Mouse (Mus musculus) MEL (cell line): ENCODE results near the gene Crybb1. TPM values are rescaled to one million over a fixed set of nuclear protein-coding genes. Genes with fewer than 3 reads are reported as not detected.

ENCODE experiments used
- DNase-seq: peaks from one replicate; pipeline ENCODE4 v3.0.0; 2011; ENCODE audit warnings: low read depth, low spot score
- H3K27ac ChIP-seq: 2 replicates; pipeline ENCODE4 v1.5.1; 2012; ENCODE audit warnings: low read depth, mild to moderate bottlenecking, control low read depth, low read length, moderate library complexity; ENCODE audit not compliant: control insufficient read depth
- H3K27me3 ChIP-seq, 2 experiments: fragments of 150-350 bp in 1 of 2; sonication (generic) in 1 of 2; 2 replicates each; pipeline ENCODE4 v1.6.1; 2012; ENCODE audit warnings: low read length in 2 of 2, mild to moderate bottlenecking in 2 of 2, improper control_type of control experiment in 1 of 2, moderate library complexity in 1 of 2; ENCODE audit not compliant: insufficient read depth in 2 of 2, control insufficient read depth in 1 of 2
- H3K36me3 ChIP-seq, 2 experiments: 2 replicates each; pipeline ENCODE4 v1.6.1; 2012 to 2014; ENCODE audit warnings: low read length in 2 of 2, improper control_type of control experiment in 1 of 2, inconsistent platforms in 1 of 2, mild to moderate bottlenecking in 1 of 2; ENCODE audit not compliant: insufficient read depth in 2 of 2, control insufficient read depth in 1 of 2
- H3K4me1 ChIP-seq, 2 experiments: fragments of 150-350 bp in 1 of 2; sonication (generic) in 1 of 2; 2 replicates each; pipeline ENCODE4 v1.6.1; 2012; ENCODE audit warnings: low read length in 2 of 2, improper control_type of control experiment in 1 of 2, mild to moderate bottlenecking in 1 of 2; ENCODE audit not compliant: insufficient read depth in 2 of 2, control insufficient read depth in 1 of 2
- H3K4me3 ChIP-seq, 2 experiments: fragments of 150-350 bp in 1 of 2; sonication (generic) in 1 of 2; 2 replicates each; pipeline ENCODE4 v1.5.1; 2012; ENCODE audit warnings: low read depth in 2 of 2, low read length in 2 of 2, mild to moderate bottlenecking in 2 of 2, moderate library complexity in 2 of 2, control low read depth in 1 of 2, improper control_type of control experiment in 1 of 2; ENCODE audit not compliant: control insufficient read depth in 1 of 2, insufficient read depth in 1 of 2
- H3K79me2 ChIP-seq: 2 replicates; pipeline ENCODE4 v1.6.1; 2012; ENCODE audit warnings: mild to moderate bottlenecking, low read length, moderate library complexity; ENCODE audit not compliant: control insufficient read depth, poor library complexity, insufficient read depth
- H3K9ac ChIP-seq: 2 replicates; pipeline ENCODE4 v1.6.1; 2012; ENCODE audit warnings: low read depth, mild to moderate bottlenecking, control low read depth, low read length, moderate library complexity; ENCODE audit not compliant: control insufficient read depth, poor library complexity, severe bottlenecking
- H3K9me3 ChIP-seq: fragments of 150-350 bp; sonication (generic); replicated peaks from 2 replicates; pipeline ENCODE4 v1.6.1; 2012; ENCODE audit warnings: mild to moderate bottlenecking, low read length, improper control_type of control experiment, moderate library complexity; ENCODE audit not compliant: insufficient read depth
- BHLHE40 ChIP-seq: IDR thresholded peaks from 2 replicates; pipeline ENCODE4 v1.6.1; 2012; ENCODE audit warnings: low read depth, mild to moderate bottlenecking, inconsistent platforms, low read length, improper control_type of control experiment, borderline replicate concordance
- E2F4 ChIP-seq: IDR thresholded peaks from 2 replicates; pipeline ENCODE4 v1.6.1; 2011; ENCODE audit warnings: low read depth, low read length, improper control_type of control experiment, borderline replicate concordance
- EP300 ChIP-seq, 2 experiments: IDR thresholded peaks; 2 replicates each; pipeline ENCODE4 v1.6.1; 2011; ENCODE audit warnings: improper control_type of control experiment in 2 of 2, low read length in 2 of 2, low read depth in 1 of 2, mild to moderate bottlenecking in 1 of 2
- ETS1 ChIP-seq: IDR thresholded peaks from 2 replicates; pipeline ENCODE4 v1.6.1; 2012; ENCODE audit warnings: low read depth, mild to moderate bottlenecking, inconsistent platforms, low read length, improper control_type of control experiment, moderate library complexity
- HCFC1 ChIP-seq: IDR thresholded peaks from 2 replicates; pipeline ENCODE4 v1.6.1; 2012; ENCODE audit warnings: low read depth, mild to moderate bottlenecking, inconsistent platforms, low read length, improper control_type of control experiment, moderate library complexity
- MAX ChIP-seq: IDR thresholded peaks from 2 replicates; pipeline ENCODE4 v1.6.1; 2011; ENCODE audit warnings: low read length, improper control_type of control experiment
- MAZ ChIP-seq: IDR thresholded peaks from 2 replicates; pipeline ENCODE4 v1.6.1; 2012; ENCODE audit warnings: low read depth, mild to moderate bottlenecking, inconsistent platforms, low read length, improper control_type of control experiment
- MEF2A ChIP-seq: IDR thresholded peaks from 2 replicates; pipeline ENCODE4 v1.6.1; 2014; ENCODE audit warnings: low read depth, mild to moderate bottlenecking, inconsistent platforms, low read length, improper control_type of control experiment; ENCODE audit not compliant: poor library complexity, insufficient replicate concordance, severe bottlenecking; ENCODE audit errors: extremely low read depth
- MXI1 ChIP-seq: IDR thresholded peaks from 2 replicates; pipeline ENCODE4 v1.6.1; 2011; ENCODE audit warnings: mild to moderate bottlenecking, low read depth, low read length, improper control_type of control experiment
- MYB ChIP-seq: IDR thresholded peaks from 2 replicates; pipeline ENCODE4 v1.6.1; 2011; ENCODE audit warnings: mild to moderate bottlenecking, low read depth, low read length, improper control_type of control experiment
- POLR2A ChIP-seq, 2 experiments: IDR thresholded peaks; 2 replicates each; pipeline ENCODE4 v1.6.1; 2011 to 2012; ENCODE audit warnings: low read length in 2 of 2, mild to moderate bottlenecking in 2 of 2, control low read depth in 1 of 2, improper control_type of control experiment in 1 of 2, low read depth in 1 of 2, moderate library complexity in 1 of 2; ENCODE audit not compliant: control insufficient read depth in 1 of 2, insufficient read depth in 1 of 2, poor library complexity in 1 of 2
- POLR2AphosphoS2 ChIP-seq: IDR thresholded peaks from 2 replicates; pipeline ENCODE4 v1.6.1; 2011; ENCODE audit warnings: low read length, improper control_type of control experiment
- POLR2AphosphoS5 ChIP-seq: IDR thresholded peaks from 2 replicates; pipeline ENCODE4 v1.6.1; 2012; ENCODE audit warnings: low read depth, borderline replicate concordance, mild to moderate bottlenecking, inconsistent platforms, low read length, moderate library complexity, mixed read lengths
- RCOR1 ChIP-seq: IDR thresholded peaks from 2 replicates; pipeline ENCODE4 v1.6.1; 2012; ENCODE audit warnings: low read depth, mild to moderate bottlenecking, inconsistent platforms, low read length, improper control_type of control experiment
- TCF12 ChIP-seq: IDR thresholded peaks from 2 replicates; pipeline ENCODE4 v1.6.1; 2014; ENCODE audit warnings: low read depth, mild to moderate bottlenecking, inconsistent platforms, low read length, improper control_type of control experiment, moderate library complexity
- UBTF ChIP-seq: IDR thresholded peaks from 2 replicates; pipeline ENCODE4 v1.6.1; 2012; ENCODE audit warnings: low read depth, mild to moderate bottlenecking, inconsistent platforms, low read length, improper control_type of control experiment, moderate library complexity, borderline replicate concordance; ENCODE audit not compliant: insufficient read depth
- USF1 ChIP-seq: IDR thresholded peaks from 2 replicates; pipeline ENCODE4 v1.6.1; 2014; ENCODE audit warnings: low read depth, mild to moderate bottlenecking, inconsistent platforms, low read length, improper control_type of control experiment, moderate library complexity
- USF2 ChIP-seq, 2 experiments: IDR thresholded peaks; 2 replicates each; pipeline ENCODE4 v1.6.1; 2011 to 2012; ENCODE audit warnings: improper control_type of control experiment in 2 of 2, low read length in 2 of 2, borderline replicate concordance in 1 of 2, inconsistent platforms in 1 of 2, low read depth in 1 of 2, mild to moderate bottlenecking in 1 of 2; ENCODE audit not compliant: insufficient read depth in 1 of 2
- ZMIZ1 ChIP-seq: IDR thresholded peaks from 2 replicates; pipeline ENCODE4 v1.6.1; 2012; ENCODE audit warnings: low read depth, mild to moderate bottlenecking, inconsistent platforms, low read length, improper control_type of control experiment, moderate library complexity
- ZNF384 ChIP-seq: IDR thresholded peaks from 2 replicates; pipeline ENCODE4 v1.6.1; 2012; ENCODE audit warnings: low read depth, mild to moderate bottlenecking, inconsistent platforms, low read length, improper control_type of control experiment
- polyA plus RNA-seq, 2 experiments: library from polyadenylated mRNA; stranded (reverse) in 1 of 2; unstranded in 1 of 2; fragments of >175 nt in 1 of 2; fragments of >200 nt in 1 of 2; gene quantifications; 2 replicates each; pipeline versions ENCODE4 v1.2.1 to v1.2.4; 2012; ENCODE audit warnings: low replicate concordance in 2 of 2, low read depth in 1 of 2; ENCODE audit not compliant: insufficient read length in 2 of 2, insufficient read depth in 1 of 2, missing spikeins in 1 of 2
- total RNA-seq: library from RNA; depleted of rRNA; stranded (reverse); fragments of 300-350 nt; gene quantifications from 2 replicates; pipeline ENCODE4 v1.2.3, GENCODE M21; 2012

Gene Crybb1
- total and polyA plus RNA-seq, 3 experiments: 0.24 to 0.27 TPM; not detected in 1

- Histone ChIP-seq H3K36me3 (peaks cover 0 to 9% of the 10 kb centered on the region in 2 experiments; a peak in 2 of 4 replicates), H3K4me1 (peaks cover 9 to 18% of the 10 kb centered on the region in 2 experiments), H3K27ac (no peak overlapping the region), H3K27me3 (no peaks in the 10 kb centered on the region), H3K9ac (no peak overlapping the region), H3K4me3 (no peak overlapping the region), H3K9me3 (no peaks in the 10 kb centered on the region), H3K79me2 (peaks cover 27% of the 10 kb centered on the region; the same call in 1 of the 2 replicates)
- no peak for TF ChIP-seq MXI1
- TF ChIP-seq USF2 (IDR thresholded peaks at IDR 0.05; ENCODE audit: borderline replicate concordance in 1 of 2, insufficient read depth in 1 of 2, low read depth in 1 of 2, low read length in 2 of 2): no peak
- no peak for TF ChIP-seq POLR2A (IDR thresholded peaks at IDR 0.05; ENCODE audit: control insufficient read depth in 1 of 2, insufficient read depth in 1 of 2, low read depth in 1 of 2, low read length in 2 of 2, poor library complexity in 1 of 2)
- no peak for TF ChIP-seq POLR2AphosphoS5
- TF ChIP-seq USF1: no peak
- no peak for TF ChIP-seq ZMIZ1
- no peak for TF ChIP-seq MAX
- no peak for DNase-seq
Measured at GRCm38 (mm10) chr5:112301694-112302093, 46.1 kb downstream of the Crybb1 start.

DNA sequence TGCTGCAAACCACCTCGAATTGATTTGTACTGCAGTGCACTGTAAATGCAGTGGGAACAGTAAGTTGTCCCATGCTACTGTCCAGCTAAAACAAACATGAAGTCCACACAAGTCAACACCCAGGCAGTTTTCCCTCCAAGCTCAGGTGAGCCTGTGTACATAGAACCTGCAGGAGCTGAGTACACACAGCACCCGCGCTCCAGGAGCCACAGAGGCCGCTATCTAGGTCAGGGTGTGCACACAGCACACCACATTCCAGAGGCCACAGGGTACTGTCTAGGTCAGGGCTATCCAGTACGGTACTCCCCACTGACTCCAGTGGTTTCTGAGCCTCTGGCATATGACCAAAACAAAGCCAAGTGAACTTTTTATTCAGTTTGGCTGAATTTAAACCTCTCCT lies 46.7 kb downstream of the Crybb1 start:
- H3K27ac ChIP-seq: no peak overlapping the region
- H3K36me3 ChIP-seq: peaks cover 0 to 3% of the 10 kb centered on the region in 2 experiments; a peak in 3 of 4 replicates
- H3K9me3 ChIP-seq: no peaks in the 10 kb centered on the region
- DNase-seq: no peak
- H3K9ac ChIP-seq: no peak overlapping the region
- H3K79me2 ChIP-seq: peaks cover 22% of the 10 kb centered on the region; the same call in 1 of the 2 replicates
- no peak for TF ChIP-seq HCFC1
- no peak for TF ChIP-seq MYB
- TF ChIP-seq USF2 (IDR thresholded peaks at IDR 0.05; ENCODE audit: borderline replicate concordance in 1 of 2, insufficient read depth in 1 of 2, low read depth in 1 of 2, low read length in 2 of 2): no peak
- no peak for TF ChIP-seq E2F4
- TF ChIP-seq POLR2A (IDR thresholded peaks at IDR 0.05; ENCODE audit: control insufficient read depth in 1 of 2, insufficient read depth in 1 of 2, low read depth in 1 of 2, low read length in 2 of 2, poor library complexity in 1 of 2): no peak
- TF ChIP-seq BHLHE40: no peak
- no peak for TF ChIP-seq MEF2A
- TF ChIP-seq POLR2AphosphoS2: no peak
- TF ChIP-seq, all 39 proteins: peak for 0
- no peaks in the 10 kb centered on the region for H3K27me3 ChIP-seq
- peaks cover 4 to 12% of the 10 kb centered on the region in 2 experiments for H3K4me1 ChIP-seq
- H3K4me3 ChIP-seq: no peak overlapping the region

DNA sequence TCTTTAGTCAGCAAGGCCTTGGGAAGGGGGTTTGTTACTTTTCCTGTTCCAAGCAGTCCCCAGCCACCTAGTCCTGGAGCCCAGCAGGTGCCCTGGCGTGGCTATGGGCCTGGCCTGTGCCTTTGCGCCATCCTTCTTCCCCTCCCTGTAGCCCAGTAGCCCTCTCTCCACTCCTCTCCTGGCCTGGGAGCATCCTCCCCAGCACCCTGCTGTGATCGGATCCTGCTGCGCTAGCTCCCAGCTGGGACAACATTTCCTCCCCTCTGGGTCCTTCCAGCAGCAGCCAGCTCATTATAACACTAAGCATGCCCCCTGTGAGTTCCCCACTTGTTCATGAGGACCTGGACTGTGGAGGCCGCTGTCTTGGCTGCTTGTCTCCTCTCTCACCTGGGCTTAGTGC lies 50.2 kb downstream of the Crybb1 start:
- Histone ChIP-seq H3K4me3 (no peak overlapping the region), H3K27me3 (no peaks in the 10 kb centered on the region), H3K27ac (no peak overlapping the region), H3K4me1 (no peaks in the 10 kb centered on the region), H3K79me2 (peaks cover 1% of the 10 kb centered on the region; the same call in 1 of the 2 replicates), H3K9ac (no peak overlapping the region), H3K36me3 (no peaks in the 10 kb centered on the region; a peak in 2 of 4 replicates), H3K9me3 (no peaks in the 10 kb centered on the region)
- TF ChIP-seq ZMIZ1: no peak
- no peak for TF ChIP-seq MAZ
- TF ChIP-seq MYB: no peak
- TF ChIP-seq ETS1: no peak
- TF ChIP-seq ZNF384: no peak
- no peak for TF ChIP-seq EP300 (IDR thresholded peaks at IDR 0.05; ENCODE audit: low read depth in 1 of 2, low read length in 2 of 2)
- TF ChIP-seq POLR2AphosphoS5: no peak
- no peak for TF ChIP-seq POLR2AphosphoS2
- no peak for TF ChIP-seq TCF12
- no peak for TF ChIP-seq UBTF
- no peak for TF ChIP-seq MAX
- TF ChIP-seq RCOR1: no peak
- TF ChIP-seq POLR2A (IDR thresholded peaks at IDR 0.05; ENCODE audit: control insufficient read depth in 1 of 2, insufficient read depth in 1 of 2, low read depth in 1 of 2, low read length in 2 of 2, poor library complexity in 1 of 2): no peak
- DNase-seq: no peak
